Mouse (Mus musculus): ENCODE results near the gene 6330409D20Rik.

6330409D20Rik gene

GRCm38 (mm10) chr2:32740916-32741272 is at the start of gene 6330409D20Rik:
TSS of gene 6330409D20Rik (minus strand) at chr2:32741016.
- no peak for DNase-seq (ENCODE audit: low read depth, low spot score)

GRCm38 (mm10) chr2:32788581-32788980 is 47.8 kb upstream of the 6330409D20Rik start:
- no peak for DNase-seq (ENCODE audit: low read depth, low spot score)

GRCm38 (mm10) chr2:32787176-32787575 is 46.4 kb upstream of the 6330409D20Rik start:
- DNase-seq (ENCODE audit: low read depth, low spot score) = peak; percentile 43

- DNase-seq (ENCODE audit: low read depth, low spot score) = no peak
Measured at GRCm38 (mm10) chr2:32784048-32784681, 43.3 kb upstream of the 6330409D20Rik start, which contains the start of gene Cfap157. TSS of gene Cfap157 (minus strand) at chr2:32784428.

- no peak for DNase-seq (ENCODE audit: low read depth, low spot score)
Measured at GRCm38 (mm10) chr2:32781710-32782109, 40.9 kb upstream of the 6330409D20Rik start.

GRCm38 (mm10) chr2:32779714-32780113 is 38.9 kb upstream of the 6330409D20Rik start:
- no peak for DNase-seq (ENCODE audit: low read depth, low spot score)

GRCm38 (mm10) chr2:32779131-32779530 is 38.3 kb upstream of the 6330409D20Rik start:
- peak; percentile 62 for DNase-seq (ENCODE audit: low read depth, low spot score)

GRCm38 (mm10) chr2:32778081-32778480 is 37.3 kb upstream of the 6330409D20Rik start:
- no peak for DNase-seq (ENCODE audit: low read depth, low spot score)

- DNase-seq (ENCODE audit: low read depth, low spot score) = no peak
Measured at GRCm38 (mm10) chr2:32776192-32776591, 35.4 kb upstream of the 6330409D20Rik start.

- DNase-seq (ENCODE audit: low read depth, low spot score) = peak; percentile 98
Measured at GRCm38 (mm10) chr2:32775359-32776074, 34.7 kb upstream of the 6330409D20Rik start, which contains the start of the genes Ttc16 and Ptrh1. TSS of gene Ttc16 (minus strand) at chr2:32775633. TSS of gene Ptrh1 (plus strand) at chr2:32775786.

GRCm38 (mm10) chr2:32772626-32773279 is 31.9 kb upstream of the 6330409D20Rik start:
- no peak for DNase-seq (ENCODE audit: low read depth, low spot score)

GRCm38 (mm10) chr2:32771886-32772285 is 31.1 kb upstream of the 6330409D20Rik start:
- no peak for DNase-seq (ENCODE audit: low read depth, low spot score)

- DNase-seq (ENCODE audit: low read depth, low spot score) = no peak
Measured at GRCm38 (mm10) chr2:32769327-32770085, 28.7 kb upstream of the 6330409D20Rik start.

GRCm38 (mm10) chr2:32768661-32769285 is 28.0 kb upstream of the 6330409D20Rik start:
- DNase-seq (ENCODE audit: low read depth, low spot score) = peak; percentile 32

GRCm38 (mm10) chr2:32767241-32767640 is 26.4 kb upstream of the 6330409D20Rik start:
- DNase-seq (ENCODE audit: low read depth, low spot score) = no peak

GRCm38 (mm10) chr2:32763353-32763752 is 22.5 kb upstream of the 6330409D20Rik start:
- no peak for DNase-seq (ENCODE audit: low read depth, low spot score)

GRCm38 (mm10) chr2:32761859-32762258 is 21.0 kb upstream of the 6330409D20Rik start:
- no peak for DNase-seq (ENCODE audit: low read depth, low spot score)

GRCm38 (mm10) chr2:32761361-32761760 is 20.5 kb upstream of the 6330409D20Rik start:
- no peak for DNase-seq (ENCODE audit: low read depth, low spot score)

GRCm38 (mm10) chr2:32759001-32759400 is 18.2 kb upstream of the 6330409D20Rik start:
- no peak for DNase-seq (ENCODE audit: low read depth, low spot score)

GRCm38 (mm10) chr2:32758503-32758902 is 17.7 kb upstream of the 6330409D20Rik start:
- DNase-seq (ENCODE audit: low read depth, low spot score) = no peak
